Mouse (Mus musculus) stomach, embryonic 15.5 days (tissue): ENCODE data around the gene Alpl. TPM values are rescaled to one million over a fixed set of nuclear protein-coding genes. Genes with fewer than 3 reads are reported as not detected.

Experiments used
- ATAC-seq: fragments of 200-750 bp; cut with Nextera tagmentation; 2 replicates; pipeline ENCODE4 v1.8.0; 2017; ENCODE audit warnings: low read depth, moderate number of reproducible peaks, moderate TSS enrichment; ENCODE audit not compliant: insufficient read depth, low FRiP score
- H3K27ac ChIP-seq: fragments of 300-500 bp; sonication (generic); 2 replicates; pipeline ENCODE4 v1.5.1; 2015; ENCODE audit warnings: mild to moderate bottlenecking, inconsistent platforms
- H3K27me3 ChIP-seq: fragments of 300-500 bp; sonication (generic); replicated peaks from 2 replicates; pipeline ENCODE4 v1.6.1; 2015; ENCODE audit warnings: inconsistent platforms
- H3K36me3 ChIP-seq: fragments of 300-500 bp; sonication (generic); 2 replicates; pipeline ENCODE4 v1.6.1; 2015; ENCODE audit warnings: inconsistent platforms
- H3K4me1 ChIP-seq: fragments of 300-500 bp; sonication (generic); 2 replicates; pipeline ENCODE4 v1.6.1; 2015; ENCODE audit warnings: inconsistent platforms
- H3K4me2 ChIP-seq: fragments of 300-500 bp; sonication (generic); 2 replicates; pipeline ENCODE4 v1.6.1; 2015; ENCODE audit warnings: mild to moderate bottlenecking, inconsistent platforms
- H3K4me3 ChIP-seq: fragments of 300-500 bp; sonication (generic); replicated peaks from 2 replicates; pipeline ENCODE4 v1.5.1; 2015; ENCODE audit warnings: inconsistent platforms
- H3K9ac ChIP-seq: fragments of 300-500 bp; sonication (generic); 2 replicates; pipeline ENCODE4 v1.6.1; 2015; ENCODE audit warnings: inconsistent platforms
- H3K9me3 ChIP-seq: fragments of 300-500 bp; sonication (generic); 2 replicates; pipeline ENCODE4 v1.6.1; 2016; ENCODE audit warnings: inconsistent platforms
- WGBS: fragments of 180-500 bp; shearing (Covaris S2); methylation state at CpG from one replicate; pipeline ENCODE4 v1.1.7; 2015; 5-methylcytosine and 5-hydroxymethylcytosine counted together
- polyA plus RNA-seq: library from polyadenylated mRNA; unstranded; fragments of >200 nt; fragmentation: Nextera tagmentation; extraction: Ambion mirVana; gene quantifications from 2 replicates; pipeline ENCODE4 v1.2.1, GENCODE M21; 2015

The Alpl gene
- polyA plus RNA-seq, 1 experiment from 2014 or later: 10.8 TPM

- H3K4me3 ChIP-seq: no peak overlapping the region
- WGBS: 53% methylated on average over 6 of the region's 6 CpGs
- no peak overlapping the region for H3K4me2 ChIP-seq
- H3K4me1 ChIP-seq: peaks cover 36% of the 10 kb centered on the region
- H3K9ac ChIP-seq: no peak overlapping the region
- no peaks in the 10 kb centered on the region for H3K27me3 ChIP-seq
- ATAC-seq: no peak
- no peak overlapping the region for H3K27ac ChIP-seq
- H3K36me3 ChIP-seq: no peaks in the 10 kb centered on the region
- H3K9me3 ChIP-seq: no peaks in the 10 kb centered on the region
Observed at GRCm38 (mm10) chr4:137700960-137701359, 95.2 kb downstream of the Alpl start.

GRCm38 (mm10) chr4:137699264-137700211 lies 96.6 kb downstream of the Alpl start:
- peak overlapping the region; percentile 93 for H3K27ac ChIP-seq
- H3K4me3 ChIP-seq: no peak overlapping the region
- H3K36me3 ChIP-seq: no peaks in the 10 kb centered on the region
- H3K9ac ChIP-seq: no peak overlapping the region
- no peak for ATAC-seq
- H3K27me3 ChIP-seq: no peaks in the 10 kb centered on the region
- 46% methylated on average over 21 of the region's 21 CpGs for WGBS
- H3K9me3 ChIP-seq: no peaks in the 10 kb centered on the region
- H3K4me2 ChIP-seq: no peak overlapping the region
- H3K4me1 ChIP-seq: peaks cover 39% of the 10 kb centered on the region

- peaks cover 39% of the 10 kb centered on the region for H3K4me1 ChIP-seq
- peak; percentile 79 for ATAC-seq
- WGBS: 55% methylated on average over 7 of the region's 7 CpGs
Observed at GRCm38 (mm10) chr4:137698076-137698985, 97.9 kb downstream of the Alpl start.

GRCm38 (mm10) chr4:137697156-137697885 lies 98.9 kb downstream of the Alpl start:
- Histone ChIP-seq H3K9me3 (no peaks in the 10 kb centered on the region), H3K9ac (no peak overlapping the region), H3K27ac (peak overlapping the region; percentile 93), H3K4me2 (no peak overlapping the region), H3K36me3 (no peaks in the 10 kb centered on the region), H3K4me1 (peaks cover 40% of the 10 kb centered on the region), H3K4me3 (no peak overlapping the region), H3K27me3 (no peaks in the 10 kb centered on the region)
- peak; percentile 15 for ATAC-seq
- WGBS: 66% methylated on average over 13 of the region's 13 CpGs

More at GRCm38 (mm10) chr4:137698076-137698985, 97.9 kb downstream of the Alpl start:
- no peaks in the 10 kb centered on the region for H3K36me3 ChIP-seq
- no peak overlapping the region for H3K9ac ChIP-seq
- H3K9me3 ChIP-seq: no peaks in the 10 kb centered on the region
- H3K4me2 ChIP-seq: no peak overlapping the region
- H3K4me3 ChIP-seq: no peak overlapping the region
- peak overlapping the region; percentile 93 for H3K27ac ChIP-seq
- H3K27me3 ChIP-seq: no peaks in the 10 kb centered on the region

- Histone ChIP-seq H3K27ac (peak overlapping the region; percentile 93), H3K9ac (peak overlapping the region; percentile 5; the same call in 1 of the 2 replicates), H3K4me2 (no peak overlapping the region), H3K4me3 (no peak overlapping the region), H3K36me3 (no peaks in the 10 kb centered on the region), H3K4me1 (peaks cover 41% of the 10 kb centered on the region), H3K27me3 (no peaks in the 10 kb centered on the region), H3K9me3 (no peaks in the 10 kb centered on the region)
- 12% methylated on average over 4 of the region's 4 CpGs for WGBS
- peak; percentile 56; the same call in 1 of the 2 replicates for ATAC-seq
Observed at GRCm38 (mm10) chr4:137695900-137696299, 100.3 kb downstream of the Alpl start.

- H3K9ac ChIP-seq: no peak overlapping the region; the same call in 1 of the 2 replicates
- H3K27ac ChIP-seq: peak overlapping the region; percentile 93
- WGBS: 67% methylated on average over 8 of the region's 8 CpGs
- no peaks in the 10 kb centered on the region for H3K9me3 ChIP-seq
- ATAC-seq: no peak
- peaks cover 41% of the 10 kb centered on the region for H3K4me1 ChIP-seq
- no peak overlapping the region for H3K4me3 ChIP-seq
- no peaks in the 10 kb centered on the region for H3K27me3 ChIP-seq
- H3K4me2 ChIP-seq: no peak overlapping the region
- no peaks in the 10 kb centered on the region for H3K36me3 ChIP-seq
Observed at GRCm38 (mm10) chr4:137695300-137695699, 100.9 kb downstream of the Alpl start.

GRCm38 (mm10) chr4:137692107-137692902 lies 103.9 kb downstream of the Alpl start:
- H3K27me3 ChIP-seq: no peaks in the 10 kb centered on the region
- WGBS: 69% methylated on average over 10 of the region's 10 CpGs
- ATAC-seq: peak; percentile 59
- no peak overlapping the region; the same call in 1 of the 2 replicates for H3K4me2 ChIP-seq
- no peaks in the 10 kb centered on the region for H3K9me3 ChIP-seq
- no peak overlapping the region for H3K4me3 ChIP-seq
- H3K36me3 ChIP-seq: no peaks in the 10 kb centered on the region
- no peak overlapping the region for H3K9ac ChIP-seq
- peak overlapping the region; percentile 71; the same call in 1 of the 2 replicates for H3K27ac ChIP-seq
- peaks cover 25% of the 10 kb centered on the region for H3K4me1 ChIP-seq

Other genes starting within 250 kb of the Alpl start
- not detected in 2 replicates for gene Ldlrad2, start 221.8 kb downstream of the Alpl start, polyA plus RNA-seq
- 63.8 and 68.8 TPM in 2 replicates for gene Usp48, start 202.6 kb downstream of the Alpl start, polyA plus RNA-seq
- gene Rap1gap, start 131.7 kb downstream of the Alpl start, polyA plus RNA-seq: 59.1 and 73.0 TPM in 2 replicates
- gene Ece1, start 65.9 kb upstream of the Alpl start, polyA plus RNA-seq: 52.0 and 53.5 TPM in 2 replicates
- 27.7 and 29.7 TPM in 2 replicates for gene Eif4g3, start 196.6 kb upstream of the Alpl start, polyA plus RNA-seq